Mouse (Mus musculus): Measurements from ENCODE around the gene Gm8922. TPM values are rescaled to one million over a fixed set of nuclear protein-coding genes. Genes with fewer than 3 reads are reported as not detected.
"Not testable (repeated sequence)": the region's sequence is repeated elsewhere in the genome, so short reads cannot be mapped to it uniquely, and the experiment has no call there.

Gm8922 gene
- not detected in 2 replicates for polyA plus RNA-seq (2014; fragmentation: Nextera tagmentation; extraction: Ambion mirVana)

DNA sequence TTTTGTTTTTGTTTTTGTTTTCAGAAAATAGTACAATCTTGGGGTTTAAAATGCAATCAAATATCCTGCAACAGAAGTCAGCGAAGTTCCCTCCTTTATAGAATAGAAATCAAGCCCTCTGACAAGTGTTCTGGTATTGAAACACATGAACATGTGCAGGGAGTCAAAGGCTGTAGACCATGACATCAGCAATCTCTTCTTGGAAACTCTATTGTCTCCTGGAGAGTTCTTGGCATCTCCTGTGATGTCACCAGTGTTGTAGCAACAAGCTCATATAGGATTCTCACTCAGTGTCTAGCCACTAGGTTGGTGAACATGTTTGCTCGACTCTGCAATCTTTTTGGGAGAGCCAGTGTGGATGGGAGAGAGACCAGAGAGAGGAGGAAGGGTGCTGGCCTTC lies at the start of gene Gm8922:
Gene Gm8922 (plus strand): TSS at position 301 of the 400 bp plus-strand sequence.
- not testable (repeated sequence) for H3K9ac ChIP-seq (ENCODE audit: low read length); H3K27ac ChIP-seq (ENCODE audit: low read depth, low read length); H3K27me3 ChIP-seq (ENCODE audit: control insufficient read depth, insufficient read depth, low read length); DNase-seq (ENCODE audit: low spot score); H3K4me2 ChIP-seq (ENCODE audit: low read depth, low read length, severe bottlenecking); H3K4me3 ChIP-seq (ENCODE audit: low read depth, low read length); H3K4me1 ChIP-seq (replicated peaks; ENCODE audit: control insufficient read depth, insufficient read depth, low read length); ATAC-seq (replicated peaks; ENCODE audit: low FRiP score); H3K36me3 ChIP-seq (ENCODE audit: control insufficient read depth, insufficient read depth, low read length); H3K9me3 ChIP-seq (ENCODE audit: control insufficient read depth, low read length)
- WGBS, result no CpG with 5 or more reads among the region's 2 CpGs

Other genes starting within 250 kb of the Gm8922 start
- gene Gm8906, start 179.3 kb upstream of the Gm8922 start, polyA plus RNA-seq (2014; fragmentation: Nextera tagmentation; extraction: Ambion mirVana), result not detected in 2 replicates
- not detected in 2 replicates for gene Gm6460, start 87.0 kb upstream of the Gm8922 start, polyA plus RNA-seq (2014; fragmentation: Nextera tagmentation; extraction: Ambion mirVana)
- gene Gm8926, start 88.6 kb downstream of the Gm8922 start, polyA plus RNA-seq (2014; fragmentation: Nextera tagmentation; extraction: Ambion mirVana), result not detected in 2 replicates
- gene Gm6465, start 163.6 kb downstream of the Gm8922 start, polyA plus RNA-seq (2014; fragmentation: Nextera tagmentation; extraction: Ambion mirVana), result not detected in 2 replicates
- gene 4933402N22Rik, start 236.1 kb downstream of the Gm8922 start, polyA plus RNA-seq (2014; fragmentation: Nextera tagmentation; extraction: Ambion mirVana), result not detected in 2 replicates